18 mouse cellular contexts compared by ENCODE assay signal in genomic region chr8:126381299-126381698, GRCm38 (mm10). TPM values are rescaled to one million over a fixed set of nuclear protein-coding genes. Genes with fewer than 3 reads are reported as not detected.
DNase-seq lines count a peak whose midpoint lies in the region; ATAC-seq and TF ChIP-seq lines count a peak whose summit lies in the region.
"Had no signal": no experiment of that assay in that cellular context is flagged by ENCODE, and none has a peak within 500 bp of the region (broad histone marks: within the 10 kb centered on the region; RNA-seq: fewer than 3 reads in every experiment).

No protein-coding gene starts in this region.

- no peaks in the 10 kb centered on the region for H3K36me3 ChIP-seq in kidney, adult 2 months (ENCODE audit: control insufficient read depth, insufficient read depth, low read length)
- H3K36me3 ChIP-seq in kidney, embryonic 15.5 days: no peaks in the 10 kb centered on the region
- H3K36me3 ChIP-seq in kidney, postnatal 0 days (ENCODE audit: insufficient read depth, low read length): no peaks in the 10 kb centered on the region
- H3K36me3 ChIP-seq: embryonic facial prominence, embryonic 10.5 days; embryonic facial prominence, embryonic 12.5 days; forebrain, embryonic 15.5 days had no signal

- WGBS in kidney, adult 2 months: 54% methylated on average over 7 of the region's 7 CpGs
- 50% methylated on average over 7 of the region's 7 CpGs for WGBS in kidney, embryonic 15.5 days
- 46% methylated on average over 7 of the region's 7 CpGs for WGBS in kidney, postnatal 0 days

- H3K4me3 ChIP-seq in kidney, adult 2 months (ENCODE audit: insufficient read depth, low read depth, low read length): no peak overlapping the region
- no peak overlapping the region for H3K4me3 ChIP-seq in kidney, embryonic 15.5 days (replicated peaks)
- H3K4me3 ChIP-seq in kidney, postnatal 0 days (replicated peaks; ENCODE audit: low read depth, low read length): no peak overlapping the region
- H3K4me3 ChIP-seq: embryonic facial prominence, embryonic 10.5 days; embryonic facial prominence, embryonic 12.5 days; forebrain, embryonic 13.5 days; forebrain, embryonic 15.5 days had no signal

- no peak for TF ChIP-seq POLR2A in kidney, adult 2 months (IDR thresholded peaks at IDR 0.05; ENCODE audit: low read depth, low read length)

- no peak for TF ChIP-seq CTCF in kidney, adult 2 months (conservative IDR thresholded peaks at IDR 0.05; ENCODE audit: insufficient read depth, insufficient read length, low read depth, low read length)
- no peak for TF ChIP-seq CTCF in kidney, postnatal 0 days (IDR thresholded peaks at IDR 0.05; ENCODE audit: low read depth)

- DNase-seq in kidney, adult 2 months: peak; percentile 8
- no peak for DNase-seq in kidney, adult 18-20 months
- DNase-seq in kidney, adult 8-10 months: no peak
- DNase-seq in kidney, postnatal 0 days (ENCODE audit: low spot score): peak; percentile 68
- no peak for DNase-seq in kidney, adult 9 months
- no peak for DNase-seq in gastrocnemius, postnatal 4 days (ENCODE audit: low spot score in 2 of 2)
- DNase-seq: adrenal gland, adult 2 months; adrenal gland, postnatal 10 days; adrenal gland, postnatal 25 days; cerebellum, adult 11-12 months; cerebellum, adult 9-10 months; cerebellum, postnatal 10 days; cerebellum, postnatal 25 days had no signal

- H3K4me1 ChIP-seq in kidney, adult 2 months (ENCODE audit: control insufficient read depth, insufficient read depth, low read length): no peaks in the 10 kb centered on the region
- H3K4me1 ChIP-seq in kidney, embryonic 15.5 days: no peaks in the 10 kb centered on the region
- H3K4me1 ChIP-seq in kidney, postnatal 0 days (replicated peaks; ENCODE audit: insufficient read depth, low read length): no peaks in the 10 kb centered on the region
- H3K4me1 ChIP-seq: embryonic facial prominence, embryonic 10.5 days; embryonic facial prominence, embryonic 12.5 days; forebrain, embryonic 13.5 days; forebrain, embryonic 15.5 days had no signal

- no peak overlapping the region for H3K4me2 ChIP-seq in kidney, embryonic 15.5 days
- no peak overlapping the region for H3K4me2 ChIP-seq in kidney, postnatal 0 days (ENCODE audit: low read length)
- H3K4me2 ChIP-seq: embryonic facial prominence, embryonic 12.5 days; forebrain, embryonic 13.5 days; forebrain, embryonic 15.5 days had no signal

- H3K27ac ChIP-seq in kidney, adult 2 months (ENCODE audit: insufficient read depth, low read depth, low read length): no peak overlapping the region
- H3K27ac ChIP-seq in kidney, embryonic 15.5 days: no peak overlapping the region
- no peak overlapping the region for H3K27ac ChIP-seq in kidney, postnatal 0 days
- H3K27ac ChIP-seq: embryonic facial prominence, embryonic 10.5 days; embryonic facial prominence, embryonic 12.5 days; forebrain, embryonic 13.5 days; forebrain, embryonic 15.5 days had no signal

- ATAC-seq in kidney, embryonic 15.5 days (replicated peaks; ENCODE audit: low FRiP score): peak; percentile 54; the same call in 1 of the 2 replicates
- peak; percentile 40; the same call in 1 of the 2 replicates for ATAC-seq in kidney, postnatal 0 days (replicated peaks; ENCODE audit: low FRiP score, low read depth)
- ATAC-seq: forebrain, embryonic 13.5 days; forebrain, embryonic 15.5 days had no signal

- no peaks in the 10 kb centered on the region for H3K27me3 ChIP-seq in kidney, adult 2 months (replicated peaks; ENCODE audit: control insufficient read depth, insufficient read depth, low read length)
- H3K27me3 ChIP-seq in kidney, embryonic 15.5 days: no peaks in the 10 kb centered on the region
- no peaks in the 10 kb centered on the region for H3K27me3 ChIP-seq in kidney, postnatal 0 days (ENCODE audit: insufficient read depth, low read length)
- H3K27me3 ChIP-seq: embryonic facial prominence, embryonic 12.5 days; forebrain, embryonic 15.5 days had no signal

- no peak overlapping the region for H3K9ac ChIP-seq in kidney, embryonic 15.5 days
- no peak overlapping the region for H3K9ac ChIP-seq in kidney, postnatal 0 days (ENCODE audit: low read depth, low read length)
- H3K9ac ChIP-seq: embryonic facial prominence, embryonic 12.5 days; forebrain, embryonic 13.5 days; forebrain, embryonic 15.5 days had no signal

- H3K9me3 ChIP-seq in kidney, embryonic 15.5 days (replicated peaks): no peaks in the 10 kb centered on the region
- no peaks in the 10 kb centered on the region for H3K9me3 ChIP-seq in kidney, postnatal 0 days (replicated peaks; ENCODE audit: low read length)
- H3K9me3 ChIP-seq: embryonic facial prominence, embryonic 10.5 days; embryonic facial prominence, embryonic 12.5 days; forebrain, embryonic 13.5 days; forebrain, embryonic 15.5 days had no signal

RNA-seq across cellular contexts. Expression of gene Coa6, which starts 41.0 kb away (rescaled TPM):
- 87.6 and 128 TPM in 2 replicates for polyA plus RNA-seq in kidney, adult 2 months (2012; rRNA removed)
- polyA plus RNA-seq in kidney, embryonic 15.5 days (2015; fragmentation: Nextera tagmentation; extraction: Ambion mirVana): 53.7 and 59.3 TPM in 2 replicates
- polyA plus RNA-seq in kidney, postnatal 0 days (2015; fragmentation: Nextera tagmentation; extraction: Ambion mirVana): 92.5 and 102 TPM in 2 replicates
- total RNA-seq in gastrocnemius, postnatal 4 days (2021): 10 to 100 TPM; 18.5 to 19.0 TPM

Comparison
In these comparisons a context has a peak if more than half of its experiments do, and no peak if none do; other contexts are left out.
1. DNase-seq: peak in kidney, adult 2 months (single experiment) and kidney, postnatal 0 days (single experiment); none in kidney, adult 18-20 months (single experiment), kidney, adult 8-10 months (0 of 2), kidney, adult 9 months (single experiment) and gastrocnemius, postnatal 4 days (0 of 2).